Mouse (Mus musculus) kidney, adult 9 months (tissue): ENCODE results near the gene Gpr132.
"Not testable (repeated sequence)": the region's sequence is repeated elsewhere in the genome, so short reads cannot be mapped to it uniquely, and the experiment has no call there.

Experiments
- DNase-seq: peaks from one replicate; pipeline ENCODE4 v3.0.0; 2022

The Gpr132 gene

DNA sequence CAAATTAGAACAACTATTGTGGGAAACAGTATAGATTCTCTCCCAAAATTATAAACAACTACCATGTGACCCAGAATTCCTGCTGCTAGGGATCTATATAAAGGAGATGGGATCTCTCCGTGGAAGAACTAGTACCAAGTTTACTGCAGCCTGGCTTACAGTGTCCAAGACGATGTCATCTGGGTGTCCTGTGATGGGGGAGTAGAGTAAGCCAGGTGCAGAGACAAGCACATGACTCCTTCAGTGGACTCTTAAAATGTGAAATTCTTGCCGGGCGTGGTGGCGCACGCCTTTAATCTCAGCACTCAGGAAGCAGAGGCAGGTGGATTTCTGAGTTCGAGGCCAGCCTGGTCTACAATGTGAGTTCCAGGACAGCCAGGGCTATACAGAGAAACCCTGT, 51.2 kb downstream of the Gpr132 start:
- not testable (repeated sequence) for DNase-seq

DNA sequence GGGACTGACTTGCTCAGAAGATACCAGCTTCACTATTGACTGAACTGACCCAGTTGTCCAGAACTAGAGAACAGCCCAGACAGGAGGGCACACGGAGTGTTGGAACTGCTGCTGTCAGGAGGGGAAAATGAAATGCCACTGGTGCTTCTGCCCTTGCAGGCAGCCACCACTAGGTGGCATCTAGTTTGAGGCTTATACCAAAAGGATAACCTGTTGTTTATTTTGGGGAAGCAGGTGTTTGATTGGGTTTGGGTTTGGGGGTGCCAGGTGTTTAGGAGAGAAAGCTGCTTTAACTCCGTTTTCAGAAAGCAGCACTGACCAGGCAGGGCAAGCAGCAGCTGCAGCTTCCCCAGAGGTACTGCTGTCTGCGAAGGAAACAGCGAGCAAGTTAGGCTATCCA, 51.7 kb downstream of the Gpr132 start:
- DNase-seq, result peak; percentile 75

DNA sequence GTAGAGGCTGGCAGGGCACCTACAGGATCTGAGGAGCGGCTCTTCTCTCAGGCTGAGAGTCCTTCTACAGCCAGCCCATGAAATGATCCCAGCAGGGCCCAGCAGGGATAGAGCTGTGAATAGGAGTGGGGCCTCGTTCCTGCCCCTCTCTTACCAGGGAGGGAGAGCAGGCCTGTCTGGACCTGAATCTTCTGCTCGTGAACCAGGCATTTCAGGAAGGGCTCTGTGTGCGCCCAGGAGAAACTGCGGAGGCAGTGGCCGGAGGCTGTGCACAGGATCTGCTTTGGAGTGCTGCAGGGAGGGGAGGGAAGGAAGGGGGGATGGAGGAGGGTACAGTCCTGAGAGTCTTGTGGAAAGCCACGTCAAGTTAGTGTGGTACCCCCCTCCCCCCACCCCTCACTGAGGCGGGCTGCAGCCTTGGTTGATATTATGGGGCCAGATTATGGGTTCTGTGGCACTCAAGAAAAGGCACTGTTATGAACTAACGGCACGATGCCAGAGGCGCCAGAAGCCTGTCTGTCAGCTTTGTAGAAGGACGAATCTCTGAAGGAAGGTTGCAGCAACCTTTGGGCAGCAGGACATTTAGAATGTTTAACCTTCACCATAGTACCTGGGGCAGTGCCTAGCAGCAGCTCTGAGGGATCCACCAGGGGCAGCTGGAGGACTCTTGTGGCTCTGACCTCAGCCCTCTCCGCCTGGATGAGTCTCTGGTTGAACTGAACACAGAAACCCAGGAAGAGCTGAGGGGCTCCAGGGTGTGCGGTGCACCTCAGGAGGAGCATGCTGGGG, 53.2 kb downstream of the Gpr132 start:
- DNase-seq, result peak; percentile 78

DNA sequence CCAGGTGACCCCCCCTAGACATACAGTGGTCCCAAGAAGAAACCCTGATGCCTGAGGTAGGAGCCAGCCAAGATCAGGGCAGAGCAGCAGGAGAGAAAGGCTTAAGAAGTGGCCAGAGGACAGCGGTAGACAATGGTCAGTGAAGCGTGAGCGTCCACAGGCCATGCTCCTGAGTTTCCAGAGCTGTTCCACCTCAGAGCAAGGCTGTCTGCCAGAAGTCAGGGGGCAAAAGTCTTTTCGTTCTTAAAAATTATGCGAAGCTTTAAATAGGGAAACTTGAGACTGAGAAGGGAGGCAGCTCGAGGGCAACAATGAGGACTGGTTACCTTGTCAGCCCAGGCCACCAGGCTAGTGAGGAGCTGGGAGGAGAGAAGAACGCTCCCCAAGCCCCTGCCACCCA, 54.7 kb downstream of the Gpr132 start:
- DNase-seq, result peak; percentile 90

DNA sequence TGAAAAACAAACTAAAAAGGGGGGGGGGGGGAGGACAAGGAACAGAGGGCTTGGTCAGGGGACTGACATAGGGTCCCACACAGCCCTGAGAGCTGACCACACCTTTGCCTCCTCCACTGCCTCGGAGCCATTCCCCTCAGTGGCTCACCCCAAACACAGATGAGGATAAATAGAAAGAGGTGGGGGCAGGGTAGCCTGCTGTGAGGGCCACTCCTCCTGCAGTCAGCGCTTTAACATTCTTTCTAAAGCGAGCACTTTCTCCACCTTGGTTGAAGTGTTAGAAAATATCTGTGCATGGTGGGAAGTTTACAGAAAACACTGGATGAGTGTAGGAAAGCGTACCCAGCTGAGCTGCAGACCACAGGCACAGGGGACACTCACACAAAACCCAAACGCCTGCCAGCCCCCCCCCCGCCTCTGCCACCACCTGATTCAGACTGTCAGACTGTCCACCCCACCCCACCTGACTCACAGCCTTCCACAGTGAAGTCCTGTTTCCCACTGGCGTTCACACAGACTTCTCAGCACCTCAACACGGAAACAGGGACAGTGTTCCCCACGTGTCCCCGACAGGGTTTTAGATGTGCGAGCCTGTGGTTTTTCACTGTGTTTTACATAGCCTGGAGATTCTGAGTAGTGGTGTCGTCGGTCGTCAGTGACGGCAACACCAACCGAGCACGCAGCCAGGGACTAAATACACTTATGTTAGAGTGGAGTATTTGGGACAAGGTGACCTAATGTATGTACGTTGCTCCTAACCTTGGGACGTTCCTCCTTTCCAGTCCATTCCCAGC, 57.7 kb downstream of the Gpr132 start:
- no peak for DNase-seq

DNA sequence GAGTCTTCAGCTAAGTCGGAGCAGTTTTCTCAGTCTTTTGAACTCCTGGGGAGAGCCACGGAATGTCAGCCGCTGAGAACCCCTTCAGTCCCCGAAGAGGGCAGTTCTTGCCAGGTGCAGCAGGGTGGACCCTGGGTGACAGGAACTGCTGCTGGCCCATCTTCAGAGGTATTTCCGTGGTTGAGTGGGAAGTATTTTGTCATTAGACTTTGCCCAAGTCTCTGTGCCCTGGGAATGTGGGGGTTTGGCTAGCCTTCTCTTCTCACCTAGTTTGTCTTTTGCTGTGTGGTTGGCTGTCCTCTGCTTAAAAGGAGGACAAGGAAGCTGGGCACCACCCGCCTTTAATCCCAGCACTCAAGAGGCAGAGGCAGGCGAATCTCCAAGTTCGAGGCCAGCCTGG, 58.4 kb downstream of the Gpr132 start:
- peak; percentile 80 for DNase-seq

DNA sequence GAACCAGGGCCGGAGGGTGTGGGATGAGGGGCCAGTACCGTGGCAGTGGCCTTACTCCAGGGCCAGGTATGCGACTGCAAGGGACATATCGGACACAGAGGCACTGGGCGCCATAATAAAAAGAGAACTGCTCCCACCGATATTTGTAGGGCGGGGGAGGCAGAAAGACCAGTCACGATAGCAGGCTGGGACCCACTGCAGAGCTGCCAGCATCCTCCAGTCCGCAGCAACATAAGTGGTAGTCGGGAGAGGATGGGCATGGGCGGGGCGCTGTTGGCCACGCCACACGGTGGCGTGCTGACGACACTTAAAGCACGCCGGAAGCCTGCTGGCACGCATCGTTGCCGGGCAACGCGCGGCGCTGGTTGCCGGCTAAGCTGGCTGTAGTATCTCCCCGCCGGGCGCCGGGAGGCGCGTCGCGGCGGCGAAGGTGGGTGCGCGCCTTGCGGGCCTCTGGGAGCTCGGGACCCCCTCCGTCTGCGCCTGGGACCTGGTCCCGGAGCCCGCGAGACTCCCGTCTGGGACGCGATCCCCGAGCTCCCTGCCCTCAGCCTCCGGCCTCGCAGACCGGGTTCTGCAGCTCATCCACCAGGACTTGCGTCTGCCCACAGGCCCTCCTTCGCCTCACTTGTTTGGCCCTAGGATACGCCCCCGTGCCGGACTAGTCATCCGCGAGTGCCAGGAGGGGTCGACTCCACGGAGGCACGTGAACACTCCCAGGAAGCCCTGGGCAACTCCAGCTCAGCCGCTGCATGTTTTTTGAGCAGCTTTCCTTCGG, 59.3 kb downstream of the Gpr132 start, which contains the start of gene Clba1:
Gene Clba1 (plus strand): TSS at position 351 of the 778 bp plus-strand sequence.
- peak; percentile 93 for DNase-seq

DNA sequence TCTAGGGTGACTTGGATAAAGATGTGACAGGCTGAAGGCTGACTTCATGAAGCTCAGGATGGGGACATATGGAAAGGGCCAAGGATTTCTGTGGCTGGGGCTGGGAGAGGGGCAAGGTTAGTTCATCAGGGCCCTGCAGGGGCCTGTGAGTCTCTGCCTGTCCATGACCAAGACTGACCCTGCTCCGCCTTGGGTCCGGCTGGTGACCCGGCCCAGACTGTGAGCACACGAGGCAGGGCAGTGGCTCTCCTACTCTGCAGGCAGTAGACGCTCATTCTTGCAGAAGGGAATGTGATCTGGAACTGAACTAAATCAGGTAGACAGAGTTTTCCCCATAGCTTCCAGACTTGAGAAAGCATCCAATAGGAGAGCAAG, 59.8 kb downstream of the Gpr132 start:
- DNase-seq, result no peak

DNA sequence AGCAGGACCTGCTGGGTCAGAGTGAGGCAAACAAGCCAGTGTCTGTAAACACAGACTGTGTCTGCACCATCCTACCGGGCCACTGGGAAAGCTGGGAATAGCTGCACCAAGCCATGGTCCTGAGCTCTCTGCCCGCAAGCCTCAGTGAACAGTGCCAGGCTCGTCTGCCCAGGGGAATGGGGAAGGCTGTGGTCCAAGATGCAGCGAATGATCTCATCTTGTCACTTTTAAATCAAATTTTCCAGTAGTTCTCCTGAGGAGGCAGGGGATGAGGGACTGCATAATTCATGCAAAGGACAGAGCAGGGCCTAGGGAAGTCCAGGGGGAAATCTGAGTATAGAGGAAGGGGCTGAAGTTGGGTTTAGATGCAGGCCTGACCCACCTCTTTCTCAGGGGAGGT, 60.2 kb downstream of the Gpr132 start:
- no peak for DNase-seq

DNA sequence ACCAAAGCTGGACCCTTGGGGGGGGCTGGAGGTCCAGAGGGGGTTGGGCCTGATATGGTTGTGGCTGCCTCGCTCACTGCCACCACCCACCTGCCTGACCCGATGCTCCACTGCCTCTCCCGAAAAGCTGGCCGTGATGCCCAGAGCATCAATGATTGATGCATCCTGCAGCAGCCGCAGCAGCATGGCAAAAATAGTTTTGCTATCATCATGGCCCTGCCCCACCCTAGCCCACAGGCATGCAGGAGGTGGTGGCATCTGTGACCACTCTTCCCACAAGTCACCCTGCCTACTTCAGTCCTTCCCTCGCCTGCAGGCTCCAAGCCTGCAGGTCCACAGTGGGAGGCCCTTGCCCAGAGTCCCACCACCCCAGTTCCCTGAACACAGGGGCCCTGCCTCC, 62.0 kb downstream of the Gpr132 start:
- no peak for DNase-seq

DNA sequence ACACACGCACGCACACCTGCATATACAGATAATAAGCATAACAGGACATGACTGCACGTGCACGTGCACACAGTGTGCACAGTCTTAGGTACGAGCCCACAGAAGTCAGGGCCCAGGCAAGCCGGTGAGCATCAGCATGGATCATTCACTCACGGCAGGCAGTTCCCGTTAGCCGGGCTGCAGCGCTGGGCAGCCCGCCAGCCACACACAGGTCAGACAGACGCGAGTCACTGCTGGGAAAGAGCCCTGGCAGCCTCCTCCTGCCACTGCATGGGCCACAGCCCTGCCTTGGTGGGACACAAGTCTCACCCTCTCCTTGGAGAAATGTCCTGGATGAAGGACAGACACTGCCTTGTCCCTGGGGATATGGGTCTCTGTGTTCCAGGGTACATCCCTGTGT, 64.0 kb downstream of the Gpr132 start:
- DNase-seq, result no peak

DNA sequence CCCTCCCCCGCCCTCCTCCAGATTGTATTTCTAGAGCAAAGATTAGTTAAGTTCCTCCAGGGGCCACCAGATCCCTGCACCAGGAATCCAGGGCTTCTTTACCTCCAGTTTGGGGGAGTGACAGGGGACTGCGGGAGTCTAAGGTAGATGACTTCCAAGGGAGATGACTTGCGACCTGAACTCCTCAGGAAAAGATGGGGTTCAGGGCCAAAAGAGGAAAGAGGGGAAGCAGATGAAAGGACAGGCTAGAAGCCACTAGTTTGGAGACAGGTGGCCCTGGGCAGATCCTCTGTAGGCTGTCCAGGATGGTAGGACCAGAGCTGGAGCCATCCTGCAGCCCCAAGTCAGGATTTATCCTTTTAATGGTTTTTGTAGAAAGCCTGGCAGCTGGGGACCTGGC, 65.1 kb downstream of the Gpr132 start:
- DNase-seq, result no peak

DNA sequence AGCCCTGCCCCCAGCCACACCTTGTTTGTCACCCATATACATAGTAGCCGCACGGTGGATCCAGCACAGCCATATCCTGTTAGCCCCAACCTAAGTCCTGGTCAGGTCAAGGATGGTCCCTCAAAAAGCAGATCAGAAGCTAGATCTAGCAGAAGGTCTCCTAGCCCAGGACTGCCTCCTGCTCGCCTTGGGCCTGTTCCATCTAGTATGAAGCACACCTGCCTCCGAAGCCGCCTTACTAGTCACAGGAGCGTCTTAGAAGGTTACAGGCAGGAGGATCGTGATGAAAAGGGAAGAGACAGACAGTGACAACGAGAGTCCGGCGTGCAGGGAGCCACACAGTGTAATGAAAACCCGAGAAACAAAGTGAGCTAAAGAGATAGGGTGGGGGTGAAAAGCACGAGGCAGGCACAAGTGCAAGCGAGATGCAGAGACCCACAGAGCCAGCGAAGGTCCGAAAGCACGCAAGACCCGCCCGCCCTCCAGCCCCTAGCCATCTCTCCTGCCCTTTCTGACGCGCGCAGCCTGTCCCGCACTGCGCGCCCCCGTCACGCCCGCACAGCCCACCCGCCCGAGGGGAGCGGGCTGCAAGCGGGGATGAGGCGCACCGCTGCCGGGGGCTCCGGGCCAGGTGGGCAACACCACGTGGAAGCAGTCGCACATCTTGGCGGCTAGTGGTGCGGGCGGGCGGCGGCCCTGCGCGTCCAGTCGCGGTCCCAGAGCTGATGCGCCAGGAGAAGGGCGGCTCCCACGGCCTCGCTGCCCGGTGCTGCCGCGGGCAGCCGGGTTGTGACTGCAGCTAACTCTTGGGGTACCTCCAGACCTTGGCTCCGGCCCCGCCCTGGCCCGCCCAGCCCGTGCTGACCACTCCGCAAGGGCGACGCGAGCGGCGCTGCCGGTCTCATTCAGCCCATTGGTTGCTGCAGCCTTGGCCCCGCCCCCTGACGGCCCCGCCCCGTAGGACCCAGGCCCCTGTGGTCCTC, 65.9 kb downstream of the Gpr132 start, which contains the start of gene Ahnak2:
Gene Ahnak2 (minus strand): TSS at position 794 of the 983 bp plus-strand sequence.
- no peak for DNase-seq
